Mouse (Mus musculus) lung, embryonic 16.5 days (tissue): Measurements from ENCODE around the gene Gadd45b. TPM values are rescaled to one million over a fixed set of nuclear protein-coding genes. Genes with fewer than 3 reads are reported as not detected.

Source experiments
- ATAC-seq: fragments of 200-750 bp; cut with Nextera tagmentation; 2 replicates; pipeline ENCODE4 v1.8.0; 2017; ENCODE audit warnings: low read depth, mild to moderate bottlenecking, moderate library complexity
- H3K27ac ChIP-seq: fragments of 300-500 bp; sonication (generic); 2 replicates; pipeline ENCODE4 v1.5.1; 2014; ENCODE audit warnings: mild to moderate bottlenecking, control low read depth, low read length
- H3K27me3 ChIP-seq: fragments of 300-500 bp; sonication (generic); 2 replicates; pipeline ENCODE4 v1.6.1; 2014; ENCODE audit warnings: low read depth, low read length, mixed read lengths; ENCODE audit not compliant: control insufficient read depth, insufficient read depth
- H3K36me3 ChIP-seq: fragments of 300-500 bp; sonication (generic); 2 replicates; pipeline ENCODE4 v1.6.1; 2014; ENCODE audit warnings: low read length; ENCODE audit not compliant: control insufficient read depth, insufficient read depth
- H3K4me1 ChIP-seq: fragments of 300-500 bp; sonication (generic); replicated peaks from 2 replicates; pipeline ENCODE4 v1.6.1; 2014; ENCODE audit warnings: low read length, mixed read lengths; ENCODE audit not compliant: control insufficient read depth, insufficient read depth
- H3K4me2 ChIP-seq: fragments of 300-500 bp; sonication (generic); 2 replicates; pipeline ENCODE4 v1.6.1; 2014; ENCODE audit warnings: low read depth, low read length, control low read depth
- H3K4me3 ChIP-seq: fragments of 300-500 bp; sonication (generic); 2 replicates; pipeline ENCODE4 v1.5.1; 2014; ENCODE audit warnings: mild to moderate bottlenecking, low read length, control low read depth
- H3K9ac ChIP-seq: fragments of 300-500 bp; sonication (generic); 2 replicates; pipeline ENCODE4 v1.6.1; 2014; ENCODE audit warnings: low read length, control low read depth
- H3K9me3 ChIP-seq: fragments of 300-500 bp; sonication (generic); 2 replicates; pipeline ENCODE4 v1.6.1; 2016; ENCODE audit warnings: low read length; ENCODE audit not compliant: control insufficient read depth
- WGBS: fragments of 180-500 bp; shearing (Covaris S2); extraction: QIAGEN DNeasy Blood & Tissue Kit; methylation state at CpG from one replicate; pipeline ENCODE4 v1.1.7; 2014; 5-methylcytosine and 5-hydroxymethylcytosine counted together
- polyA plus RNA-seq: library from polyadenylated mRNA; unstranded; fragments of >200 nt; fragmentation: Nextera tagmentation; extraction: Ambion mirVana; gene quantifications from 2 replicates; pipeline ENCODE4 v1.2.1, GENCODE M21; 2015

Gene Gadd45b
- polyA plus RNA-seq, 1 experiment from 2014 or later: 57.3 TPM

DNA sequence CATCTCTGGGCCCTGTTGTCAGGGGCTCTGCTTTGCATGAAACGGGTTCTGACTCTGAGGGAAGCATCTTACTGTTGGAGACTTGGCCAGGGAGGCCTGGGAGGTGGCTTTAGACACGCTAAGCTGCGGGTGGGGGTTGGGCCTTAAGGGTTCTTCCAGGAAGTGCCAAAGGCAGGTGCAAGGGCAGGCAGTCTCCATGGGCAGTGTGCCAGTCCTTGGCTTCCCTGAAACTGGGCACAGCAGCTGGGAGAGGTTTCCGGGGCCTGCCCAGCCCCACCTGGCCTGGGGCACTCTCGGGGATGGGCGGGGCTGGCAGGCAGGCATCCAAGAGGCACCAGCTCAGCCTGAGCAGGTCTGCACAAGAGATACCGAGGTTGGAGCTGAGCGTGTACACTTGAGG lies 7.8 kb downstream of the Gadd45b start:
- H3K27ac ChIP-seq: peak overlapping the region; percentile 87
- no peaks in the 10 kb centered on the region; the same call in 1 of the 2 replicates for H3K27me3 ChIP-seq
- H3K9ac ChIP-seq: peak overlapping the region; percentile 48
- ATAC-seq: peak; percentile 39
- 19% methylated on average over 8 of the region's 8 CpGs for WGBS
- no peaks in the 10 kb centered on the region for H3K36me3 ChIP-seq
- no peak overlapping the region for H3K4me3 ChIP-seq
- H3K9me3 ChIP-seq: no peaks in the 10 kb centered on the region
- H3K4me1 ChIP-seq: peaks cover 76% of the 10 kb centered on the region
- peak overlapping the region; percentile 35 for H3K4me2 ChIP-seq

GRCm38 (mm10) chr10:80938831-80939550 lies 9.1 kb downstream of the Gadd45b start:
- Histone ChIP-seq H3K9me3 (no peaks in the 10 kb centered on the region), H3K4me3 (peak overlapping the region; percentile 48), H3K27ac (peak overlapping the region; percentile 87), H3K4me2 (peak overlapping the region; percentile 85), H3K36me3 (no peaks in the 10 kb centered on the region), H3K9ac (peak overlapping the region; percentile 63), H3K4me1 (peaks cover 65% of the 10 kb centered on the region), H3K27me3 (no peaks in the 10 kb centered on the region)
- 12% methylated on average over 14 of the region's 15 CpGs for WGBS
- ATAC-seq: peak; percentile 7; the same call in 1 of the 2 replicates

GRCm38 (mm10) chr10:80939671-80940070 lies 9.8 kb downstream of the Gadd45b start:
- H3K36me3 ChIP-seq: no peaks in the 10 kb centered on the region
- peak overlapping the region; percentile 48 for H3K4me3 ChIP-seq
- H3K27me3 ChIP-seq: no peaks in the 10 kb centered on the region
- H3K4me1 ChIP-seq: peaks cover 63% of the 10 kb centered on the region
- H3K27ac ChIP-seq: peak overlapping the region; percentile 87
- ATAC-seq: peak; percentile 48
- peak overlapping the region; percentile 63 for H3K9ac ChIP-seq
- WGBS: 3% methylated on average over 28 of the region's 28 CpGs
- H3K9me3 ChIP-seq: no peaks in the 10 kb centered on the region
- peak overlapping the region; percentile 85 for H3K4me2 ChIP-seq

- H3K36me3 ChIP-seq: no peaks in the 10 kb centered on the region
- WGBS: 21% methylated on average over 8 of the region's 8 CpGs
- H3K4me2 ChIP-seq: peak overlapping the region; percentile 85
- H3K27me3 ChIP-seq: no peaks in the 10 kb centered on the region
- peak; percentile 39 for ATAC-seq
- H3K27ac ChIP-seq: peak overlapping the region; percentile 87
- peak overlapping the region; percentile 48 for H3K4me3 ChIP-seq
- H3K9ac ChIP-seq: peak overlapping the region; percentile 63
- peaks cover 59% of the 10 kb centered on the region for H3K4me1 ChIP-seq
- H3K9me3 ChIP-seq: no peaks in the 10 kb centered on the region
These were observed 10.6 kb downstream of the Gadd45b start for GRCm38 (mm10) chr10:80940320-80940987.

DNA sequence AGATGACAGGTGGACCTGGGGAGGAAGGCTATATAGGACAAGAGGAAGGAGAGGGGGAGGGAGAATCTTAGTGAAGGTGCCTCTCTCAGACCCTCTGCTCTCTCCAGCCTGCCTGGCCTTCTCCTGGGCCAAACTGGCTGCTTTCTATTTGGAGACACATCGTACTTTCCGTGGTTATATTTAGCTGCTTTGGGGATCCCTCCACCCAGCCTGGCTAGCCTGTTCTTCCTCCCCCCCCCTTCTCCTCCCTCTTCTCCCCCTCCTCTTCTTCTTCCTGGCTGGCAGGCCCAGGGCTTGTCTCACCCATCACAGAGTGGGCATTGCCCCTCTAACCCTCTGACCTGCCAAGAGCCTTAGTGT lies 11.1 kb downstream of the Gadd45b start:
- Histone ChIP-seq H3K4me2 (peak overlapping the region; percentile 85; the same call in 1 of the 2 replicates), H3K9me3 (no peaks in the 10 kb centered on the region), H3K9ac (peak overlapping the region; percentile 63), H3K4me3 (no peak overlapping the region), H3K4me1 (peaks cover 54% of the 10 kb centered on the region), H3K36me3 (no peaks in the 10 kb centered on the region), H3K27me3 (no peaks in the 10 kb centered on the region), H3K27ac (peak overlapping the region; percentile 87)
- ATAC-seq: no peak
- 30% methylated on average over 2 of the region's 2 CpGs for WGBS

- H3K4me1 ChIP-seq: peaks cover 48% of the 10 kb centered on the region
- H3K4me3 ChIP-seq: no peak overlapping the region
- no peak overlapping the region for H3K4me2 ChIP-seq
- no peaks in the 10 kb centered on the region for H3K9me3 ChIP-seq
- H3K9ac ChIP-seq: no peak overlapping the region
- ATAC-seq: no peak
- no peak overlapping the region for H3K27ac ChIP-seq
- no peaks in the 10 kb centered on the region for H3K36me3 ChIP-seq
- H3K27me3 ChIP-seq: no peaks in the 10 kb centered on the region
- WGBS: 53% methylated on average over 8 of the region's 8 CpGs
These were observed 13.0 kb downstream of the Gadd45b start for GRCm38 (mm10) chr10:80942919-80943318.

- Histone ChIP-seq H3K36me3 (no peaks in the 10 kb centered on the region), H3K4me1 (peaks cover 45% of the 10 kb centered on the region), H3K27me3 (no peaks in the 10 kb centered on the region), H3K9ac (no peak overlapping the region), H3K9me3 (no peaks in the 10 kb centered on the region), H3K4me3 (no peak overlapping the region), H3K4me2 (no peak overlapping the region), H3K27ac (no peak overlapping the region)
- WGBS: 47% methylated on average over 9 of the region's 9 CpGs
- no peak for ATAC-seq
These were observed 13.8 kb downstream of the Gadd45b start for GRCm38 (mm10) chr10:80943701-80944100.

GRCm38 (mm10) chr10:80944231-80944630 lies 14.4 kb downstream of the Gadd45b start:
- Histone ChIP-seq H3K4me1 (peaks cover 42% of the 10 kb centered on the region), H3K27me3 (no peaks in the 10 kb centered on the region), H3K4me3 (no peak overlapping the region), H3K36me3 (no peaks in the 10 kb centered on the region), H3K27ac (no peak overlapping the region), H3K9ac (no peak overlapping the region), H3K4me2 (no peak overlapping the region), H3K9me3 (no peaks in the 10 kb centered on the region)
- no peak for ATAC-seq
- 68% methylated on average over 5 of the region's 5 CpGs for whole genome bisulfite sequencing

DNA sequence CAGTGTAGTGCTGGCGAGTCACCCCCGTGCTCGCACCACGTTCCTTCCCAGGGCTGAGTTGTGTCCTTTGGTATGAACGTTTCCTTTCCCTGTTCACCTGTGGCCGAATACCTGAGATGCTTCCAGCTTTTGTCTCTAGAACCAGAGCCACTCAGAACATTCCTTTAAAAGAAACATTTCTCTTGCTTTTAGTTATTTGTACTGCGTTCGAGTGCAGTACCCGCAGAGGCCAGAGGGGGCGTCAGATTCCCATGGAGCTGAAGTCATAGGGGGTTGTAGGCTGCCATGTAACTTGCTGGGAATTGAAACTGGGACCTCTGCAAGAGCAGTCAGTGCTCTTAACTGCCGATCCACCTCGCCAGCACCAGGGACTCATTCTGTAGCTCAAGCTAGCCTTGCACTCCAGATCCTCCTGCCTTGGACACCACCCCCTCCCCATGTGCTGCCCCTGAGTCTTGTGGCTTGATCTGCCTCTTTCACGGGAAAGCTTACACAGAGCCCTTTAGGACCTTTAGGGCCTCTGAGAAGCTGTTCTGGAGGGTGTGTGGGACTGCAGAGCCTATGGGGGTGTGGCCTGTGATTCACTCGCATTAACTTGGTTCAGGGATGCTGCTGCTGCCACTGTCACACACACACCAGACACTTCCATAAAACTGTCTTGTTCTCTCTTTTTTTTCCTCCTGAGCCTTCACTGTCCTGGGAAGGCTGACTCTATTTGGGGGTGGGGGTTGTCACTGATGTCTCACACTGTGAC lies 17.0 kb downstream of the Gadd45b start:
- no peak for ATAC-seq
- Histone ChIP-seq H3K9ac (no peak overlapping the region), H3K4me2 (no peak overlapping the region), H3K4me1 (peaks cover 20% of the 10 kb centered on the region), H3K36me3 (no peaks in the 10 kb centered on the region), H3K27ac (peak overlapping the region; percentile 20; the same call in 1 of the 2 replicates), H3K4me3 (no peak overlapping the region), H3K9me3 (no peaks in the 10 kb centered on the region), H3K27me3 (no peaks in the 10 kb centered on the region)
- 56% methylated on average over 14 of the region's 14 CpGs for WGBS
